Mouse (Mus musculus) intestine, postnatal 0 days (tissue): ENCODE data around the gene Mid1ip1. TPM values are rescaled to one million over a fixed set of nuclear protein-coding genes. Genes with fewer than 3 reads are reported as not detected.

Experiments used
- ATAC-seq: fragments of 200-750 bp; cut with Nextera tagmentation; 2 replicates; pipeline ENCODE4 v1.8.0; 2017; ENCODE audit warnings: mild to moderate bottlenecking, moderate TSS enrichment, moderate library complexity
- H3K27ac ChIP-seq: fragments of 300-500 bp; sonication (generic); 2 replicates; pipeline ENCODE4 v1.5.1; 2014; ENCODE audit warnings: mild to moderate bottlenecking, low read depth, low read length, moderate library complexity
- H3K27me3 ChIP-seq: fragments of 300-500 bp; sonication (generic); replicated peaks from 2 replicates; pipeline ENCODE4 v1.6.1; 2014; ENCODE audit warnings: low read length, mixed read lengths; ENCODE audit not compliant: control insufficient read depth, insufficient read depth
- H3K36me3 ChIP-seq: fragments of 300-500 bp; sonication (generic); 2 replicates; pipeline ENCODE4 v1.6.1; 2014; ENCODE audit warnings: mild to moderate bottlenecking, moderate library complexity; ENCODE audit not compliant: control insufficient read depth, insufficient read depth
- H3K4me1 ChIP-seq: fragments of 300-500 bp; sonication (generic); replicated peaks from 2 replicates; pipeline ENCODE4 v1.6.1; 2014; ENCODE audit warnings: antibody characterized with exemption, low read length, mixed read lengths; ENCODE audit not compliant: control insufficient read depth, insufficient read depth
- H3K4me2 ChIP-seq: fragments of 300-500 bp; sonication (generic); replicated peaks from 2 replicates; pipeline ENCODE4 v1.6.1; 2014; ENCODE audit warnings: low read depth, mild to moderate bottlenecking, moderate library complexity
- H3K4me3 ChIP-seq: fragments of 300-500 bp; sonication (generic); 2 replicates; pipeline ENCODE4 v1.5.1; 2014; ENCODE audit warnings: low read depth, low read length
- H3K9ac ChIP-seq: fragments of 300-500 bp; sonication (generic); 2 replicates; pipeline ENCODE4 v1.6.1; 2014; ENCODE audit warnings: mild to moderate bottlenecking, low read depth, low read length
- H3K9me3 ChIP-seq: fragments of 300-500 bp; sonication (generic); 2 replicates; pipeline ENCODE4 v1.6.1; 2016; ENCODE audit warnings: mixed run types; ENCODE audit not compliant: control insufficient read depth
- CTCF ChIP-seq: sonication (generic); IDR thresholded peaks from 2 replicates; pipeline ENCODE4 v1.5.1; 2016; ENCODE audit warnings: low read depth, mild to moderate bottlenecking, control low read depth, antibody characterized with exemption, moderate library complexity
- WGBS: fragments of 180-500 bp; shearing (Covaris S2); extraction: QIAGEN DNeasy Blood & Tissue Kit; methylation state at CpG from one replicate; pipeline ENCODE4 v1.1.7; 2014; 5-methylcytosine and 5-hydroxymethylcytosine counted together
- polyA plus RNA-seq: library from polyadenylated mRNA; unstranded; fragments of >200 nt; fragmentation: Nextera tagmentation; extraction: Ambion mirVana; gene quantifications from 2 replicates; pipeline ENCODE4 v1.2.1, GENCODE M21; 2015

Mid1ip1 gene
- polyA plus RNA-seq, result 32.6 and 34.9 TPM in 2 replicates

GRCm38 (mm10) chrX:10714696-10715140, at the start of gene Mid1ip1:
TSS of gene Mid1ip1 (plus strand) at chrX:10715013.
- no peaks in the 10 kb centered on the region for H3K27me3 ChIP-seq
- ATAC-seq, result peak; percentile 70
- no peaks in the 10 kb centered on the region for H3K9me3 ChIP-seq
- peak within 1 kb of the TSS; percentile 18 for H3K4me3 ChIP-seq
- 21% methylated on average over 12 of the region's 12 CpGs for WGBS
- no peak within 1 kb of the TSS for H3K9ac ChIP-seq
- H3K4me1 ChIP-seq, result no peaks in the 10 kb centered on the region
- TF ChIP-seq CTCF, result no peak
- peak within 1 kb of the TSS; percentile 57 for H3K4me2 ChIP-seq
- no peak within 1 kb of the TSS for H3K27ac ChIP-seq
- no peaks in the 10 kb centered on the region for H3K36me3 ChIP-seq

GRCm38 (mm10) chrX:10694455-10695180, 20.2 kb upstream of the Mid1ip1 start:
- Histone ChIP-seq H3K9ac (no peak overlapping the region), H3K9me3 (no peaks in the 10 kb centered on the region), H3K4me3 (no peak overlapping the region), H3K27ac (no peak overlapping the region), H3K4me2 (no peak overlapping the region), H3K4me1 (no peaks in the 10 kb centered on the region), H3K27me3 (no peaks in the 10 kb centered on the region), H3K36me3 (no peaks in the 10 kb centered on the region)
- TF ChIP-seq CTCF, result no peak
- ATAC-seq, result no peak
- WGBS, result 91% methylated on average over 5 of the region's 5 CpGs

GRCm38 (mm10) chrX:10706728-10707127, 8.1 kb upstream of the Mid1ip1 start:
- H3K36me3 ChIP-seq, result no peaks in the 10 kb centered on the region
- no peak overlapping the region for H3K4me3 ChIP-seq
- no peak for ATAC-seq

GRCm38 (mm10) chrX:10713839-10714637, 775 bp upstream of the Mid1ip1 start:
- 0 out of 2 replicates have a peak overlapping the region, but pooled peaks have one; percentile 18 for H3K4me3 ChIP-seq

More at GRCm38 (mm10) chrX:10706728-10707127, 8.1 kb upstream of the Mid1ip1 start:
- H3K9me3 ChIP-seq, result no peaks in the 10 kb centered on the region
- H3K9ac ChIP-seq, result no peak overlapping the region
- H3K27me3 ChIP-seq, result no peaks in the 10 kb centered on the region
- no peak overlapping the region for H3K27ac ChIP-seq
- 85% methylated on average over 3 of the region's 3 CpGs for WGBS
- TF ChIP-seq CTCF, result no peak
- no peak overlapping the region for H3K4me2 ChIP-seq
- no peaks in the 10 kb centered on the region for H3K4me1 ChIP-seq

GRCm38 (mm10) chrX:10716917-10717763, 2.3 kb downstream of the Mid1ip1 start:
- H3K4me3 ChIP-seq, result peak overlapping the region; percentile 56
- H3K9me3 ChIP-seq, result no peaks in the 10 kb centered on the region
- no peaks in the 10 kb centered on the region for H3K4me1 ChIP-seq
- H3K4me2 ChIP-seq, result peak overlapping the region; percentile 70
- 16% methylated on average over 50 of the region's 50 CpGs for WGBS
- H3K9ac ChIP-seq, result peak overlapping the region; percentile 51
- ATAC-seq, result peak; percentile 86
- TF ChIP-seq CTCF, result no peak
- H3K36me3 ChIP-seq, result no peaks in the 10 kb centered on the region
- no peaks in the 10 kb centered on the region for H3K27me3 ChIP-seq
- peak overlapping the region; percentile 82 for H3K27ac ChIP-seq

More at GRCm38 (mm10) chrX:10713839-10714637, 775 bp upstream of the Mid1ip1 start:
- Histone ChIP-seq H3K27ac (no peak overlapping the region), H3K4me1 (no peaks in the 10 kb centered on the region), H3K36me3 (no peaks in the 10 kb centered on the region), H3K9me3 (no peaks in the 10 kb centered on the region), H3K4me2 (peak overlapping the region; percentile 57), H3K9ac (no peak overlapping the region), H3K27me3 (no peaks in the 10 kb centered on the region)
- no peak for ATAC-seq
- peak; percentile 66 for TF ChIP-seq CTCF
- 36% methylated on average over 11 of the region's 11 CpGs for WGBS
